Mouse (Mus musculus) midbrain, embryonic 13.5 days (tissue): Measurements from ENCODE around the gene Ilvbl. TPM values are rescaled to one million over a fixed set of nuclear protein-coding genes. Genes with fewer than 3 reads are reported as not detected.
"Not testable (repeated sequence)": the region's sequence is repeated elsewhere in the genome, so short reads cannot be mapped to it uniquely, and the experiment has no call there.

ENCODE experiments used
- ATAC-seq: fragments of 200-750 bp; cut with Nextera tagmentation; 2 replicates; pipeline ENCODE4 v1.8.0; 2017; ENCODE audit warnings: mild to moderate bottlenecking, moderate TSS enrichment, moderate library complexity
- H3K27ac ChIP-seq: fragments of 300-500 bp; sonication (generic); 2 replicates; pipeline ENCODE4 v1.5.1; 2015; ENCODE audit warnings: inconsistent platforms, mild to moderate bottlenecking, moderate library complexity
- H3K27me3 ChIP-seq: fragments of 300-500 bp; sonication (generic); 2 replicates; pipeline ENCODE4 v1.6.1; 2015; ENCODE audit warnings: mild to moderate bottlenecking, inconsistent platforms
- H3K36me3 ChIP-seq: fragments of 300-500 bp; sonication (generic); 2 replicates; pipeline ENCODE4 v1.6.1; 2015; ENCODE audit warnings: mild to moderate bottlenecking, inconsistent platforms
- H3K4me1 ChIP-seq: fragments of 300-500 bp; sonication (generic); replicated peaks from 2 replicates; pipeline ENCODE4 v1.6.1; 2015; ENCODE audit warnings: inconsistent platforms
- H3K4me2 ChIP-seq: fragments of 300-500 bp; sonication (generic); replicated peaks from 2 replicates; pipeline ENCODE4 v1.6.1; 2015; ENCODE audit warnings: moderate library complexity, mild to moderate bottlenecking, inconsistent platforms
- H3K4me3 ChIP-seq: fragments of 300-500 bp; sonication (generic); replicated peaks from 2 replicates; pipeline ENCODE4 v1.5.1; 2015; ENCODE audit warnings: mild to moderate bottlenecking, inconsistent platforms
- H3K9ac ChIP-seq: fragments of 300-500 bp; sonication (generic); replicated peaks from 2 replicates; pipeline ENCODE4 v1.6.1; 2015; ENCODE audit warnings: mild to moderate bottlenecking, inconsistent platforms
- H3K9me3 ChIP-seq: fragments of 300-500 bp; sonication (generic); 2 replicates; pipeline ENCODE4 v1.6.1; 2016; ENCODE audit warnings: mild to moderate bottlenecking, inconsistent platforms
- WGBS: fragments of 180-500 bp; shearing (Covaris S2); methylation state at CpG from one replicate; pipeline ENCODE4 v1.1.7; 2015; 5-methylcytosine and 5-hydroxymethylcytosine counted together
- polyA plus RNA-seq: library from polyadenylated mRNA; unstranded; fragments of >200 nt; fragmentation: Nextera tagmentation; extraction: Ambion mirVana; gene quantifications from 2 replicates; pipeline ENCODE4 v1.2.1, GENCODE M21; 2015

Ilvbl gene
- polyA plus RNA-seq, 1 experiment from 2014 or later = 49.6 TPM

DNA sequence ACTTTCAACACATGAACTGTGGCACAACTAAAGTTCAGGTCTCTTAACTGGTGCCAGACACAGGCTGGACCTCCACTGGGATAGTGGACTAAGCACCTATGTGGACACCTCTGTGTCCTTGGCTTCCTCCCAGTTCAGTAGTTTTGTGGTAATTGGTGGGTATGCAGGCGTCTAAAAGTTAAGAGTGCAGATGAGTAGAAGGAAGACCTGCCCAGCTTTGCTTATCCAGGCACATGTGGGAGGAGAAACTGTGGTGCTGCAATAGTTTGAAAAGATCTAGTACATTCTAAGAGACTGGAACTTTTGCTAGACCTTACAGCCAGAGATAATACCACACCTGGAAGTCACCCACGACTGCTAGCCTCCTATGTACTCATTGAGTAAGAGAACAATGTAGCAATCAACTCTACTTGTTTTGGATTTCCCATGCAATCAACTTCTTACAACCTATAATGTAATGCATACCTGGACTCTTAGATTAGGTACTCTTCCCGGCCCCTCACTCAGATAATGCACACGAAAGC is 18.8 kb downstream of the Ilvbl start:
- no peak overlapping the region for H3K4me3 ChIP-seq
- H3K36me3 ChIP-seq = peaks cover 9% of the 10 kb centered on the region; the same call in 1 of the 2 replicates
- no peak overlapping the region for H3K27ac ChIP-seq
- H3K4me1 ChIP-seq = peaks cover 16% of the 10 kb centered on the region
- 86% methylated on average over 4 of the region's 4 CpGs for WGBS
- H3K9me3 ChIP-seq = no peaks in the 10 kb centered on the region
- H3K9ac ChIP-seq = no peak overlapping the region
- no peak overlapping the region for H3K4me2 ChIP-seq
- no peaks in the 10 kb centered on the region; the same call in 1 of the 2 replicates for H3K27me3 ChIP-seq
- no peak for ATAC-seq

DNA sequence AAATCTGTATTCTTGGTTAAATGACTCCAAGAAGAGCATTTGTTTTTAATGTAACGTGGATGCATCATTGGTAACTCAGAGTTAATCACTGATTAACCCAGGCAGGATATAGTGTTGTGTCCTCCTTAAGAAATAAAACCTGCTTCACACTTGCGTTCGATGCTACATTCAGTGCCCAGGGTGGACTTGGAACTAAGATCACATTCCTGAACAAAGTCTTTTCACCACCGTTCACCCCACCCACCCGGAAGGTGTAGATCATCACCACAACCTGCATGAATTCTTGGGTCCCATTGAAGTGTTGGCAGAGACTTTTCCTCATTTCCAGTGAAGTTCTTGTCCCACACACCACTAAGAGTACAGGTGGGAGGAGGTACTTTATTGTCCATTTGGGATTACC is 19.6 kb downstream of the Ilvbl start:
- Histone ChIP-seq H3K4me1 (peaks cover 16% of the 10 kb centered on the region), H3K27me3 (no peaks in the 10 kb centered on the region; the same call in 1 of the 2 replicates), H3K9me3 (no peaks in the 10 kb centered on the region), H3K36me3 (peaks cover 3% of the 10 kb centered on the region; the same call in 1 of the 2 replicates), H3K4me3 (no peak overlapping the region), H3K4me2 (no peak overlapping the region), H3K9ac (no peak overlapping the region), H3K27ac (no peak overlapping the region)
- 90% methylated on average over 5 of the region's 5 CpGs for WGBS
- no peak for ATAC-seq

DNA sequence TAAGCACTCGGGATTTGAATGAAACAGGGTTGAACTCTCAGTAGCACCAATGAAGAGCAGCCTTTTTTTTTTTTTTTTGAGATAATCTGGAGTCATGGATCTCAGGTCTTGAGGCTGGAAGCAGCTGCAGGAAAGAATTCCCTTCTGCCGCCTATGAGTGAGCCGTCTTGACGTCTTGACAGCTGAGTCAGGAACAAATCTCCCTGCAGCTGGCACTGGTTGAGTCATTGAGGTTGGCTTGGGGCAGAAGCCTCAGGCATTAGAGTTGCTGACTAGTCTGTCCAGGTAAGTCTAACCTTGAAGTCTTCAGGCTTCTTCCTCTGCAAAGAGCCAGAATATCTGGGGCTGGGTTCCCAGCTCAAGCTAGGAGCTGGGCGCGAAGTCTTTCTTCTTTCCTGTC is 20.0 kb downstream of the Ilvbl start:
- Histone ChIP-seq H3K4me1 (peaks cover 16% of the 10 kb centered on the region), H3K4me2 (no peak overlapping the region), H3K9ac (no peak overlapping the region), H3K4me3 (no peak overlapping the region), H3K36me3 (no peaks in the 10 kb centered on the region), H3K27me3 (no peaks in the 10 kb centered on the region; the same call in 1 of the 2 replicates), H3K27ac (no peak overlapping the region), H3K9me3 (no peaks in the 10 kb centered on the region)
- WGBS = 78% methylated on average over 6 of the region's 6 CpGs
- no peak for ATAC-seq

DNA sequence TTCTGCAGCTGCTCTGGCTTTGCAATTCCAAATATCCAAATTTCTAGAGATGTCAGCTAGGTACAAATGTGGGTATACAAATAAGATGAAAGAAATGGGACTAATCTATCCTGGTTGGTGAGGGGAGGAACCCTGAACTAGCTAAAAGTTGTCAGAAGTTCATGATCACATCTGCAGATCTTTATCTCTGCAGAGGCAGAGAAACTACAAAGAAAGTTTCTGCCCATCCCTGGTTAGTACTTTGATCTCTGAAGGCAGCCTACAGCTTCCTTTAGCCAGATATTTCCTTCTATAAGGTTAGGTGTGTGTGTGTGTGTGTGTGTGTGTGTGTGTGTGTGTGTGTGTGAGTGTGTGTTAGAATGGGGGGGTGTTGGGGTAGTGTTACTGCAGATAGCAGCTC is 20.4 kb downstream of the Ilvbl start:
- no peak overlapping the region for H3K9ac ChIP-seq
- no peak overlapping the region for H3K4me3 ChIP-seq
- H3K27ac ChIP-seq = no peak overlapping the region
- no peaks in the 10 kb centered on the region for H3K9me3 ChIP-seq
- H3K27me3 ChIP-seq = no peaks in the 10 kb centered on the region; the same call in 1 of the 2 replicates
- H3K4me1 ChIP-seq = peaks cover 16% of the 10 kb centered on the region
- no peak overlapping the region for H3K4me2 ChIP-seq
- H3K36me3 ChIP-seq = no peaks in the 10 kb centered on the region
- ATAC-seq = no peak

DNA sequence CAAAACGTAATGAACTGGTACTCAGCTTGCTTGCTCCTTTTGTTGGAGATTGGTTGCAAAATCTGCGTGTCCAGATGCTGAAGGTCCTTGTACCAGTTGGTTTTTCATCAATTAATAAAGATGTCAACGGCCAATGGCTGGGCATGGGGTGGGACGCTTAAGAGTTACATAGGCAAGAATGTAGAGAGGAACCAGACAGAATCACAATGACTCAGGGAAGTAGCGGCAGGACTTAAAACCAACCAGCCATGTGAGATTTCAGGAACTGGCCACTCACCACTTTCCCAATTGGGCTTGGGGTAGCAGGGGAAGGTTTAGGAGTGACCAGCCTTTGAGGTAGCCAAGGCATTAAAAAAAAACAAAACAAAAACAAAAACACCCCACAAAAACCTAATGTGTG is 25.7 kb downstream of the Ilvbl start:
- no peak overlapping the region for H3K4me3 ChIP-seq
- no peak overlapping the region for H3K9ac ChIP-seq
- H3K9me3 ChIP-seq = no peaks in the 10 kb centered on the region
- no peaks in the 10 kb centered on the region for H3K27me3 ChIP-seq
- no peaks in the 10 kb centered on the region for H3K36me3 ChIP-seq
- no peak for ATAC-seq
- H3K4me1 ChIP-seq = no peaks in the 10 kb centered on the region
- H3K27ac ChIP-seq = no peak overlapping the region
- no peak overlapping the region for H3K4me2 ChIP-seq
- 89% methylated on average over 5 of the region's 5 CpGs for WGBS

DNA sequence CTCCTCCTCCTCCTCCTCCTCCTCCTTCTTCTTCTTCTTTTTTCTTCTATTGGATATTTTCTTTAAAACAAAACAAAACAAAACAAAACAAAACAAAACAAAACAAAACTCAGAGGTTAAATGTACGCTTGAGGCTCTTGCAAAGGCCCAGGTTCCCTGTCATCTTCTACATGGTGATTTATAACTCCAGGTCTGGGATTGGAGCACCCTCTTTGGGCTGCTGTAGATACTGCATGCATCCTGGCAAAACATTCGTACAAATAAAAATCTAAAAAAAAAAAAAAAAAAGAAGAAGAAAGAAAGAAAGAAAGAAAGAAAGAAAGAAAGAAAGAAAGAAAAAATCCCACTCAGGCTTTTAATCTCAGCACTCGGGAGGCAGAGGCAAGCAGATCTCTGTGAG is 30.9 kb downstream of the Ilvbl start:
- Histone ChIP-seq H3K4me3 (no peak overlapping the region), H3K4me1 (no peaks in the 10 kb centered on the region), H3K27me3 (no peaks in the 10 kb centered on the region), H3K4me2 (no peak overlapping the region), H3K9ac (no peak overlapping the region), H3K9me3 (no peaks in the 10 kb centered on the region), H3K27ac (no peak overlapping the region), H3K36me3 (no peaks in the 10 kb centered on the region)
- no peak for ATAC-seq
- WGBS = 41% methylated on average over 3 of the region's 3 CpGs

DNA sequence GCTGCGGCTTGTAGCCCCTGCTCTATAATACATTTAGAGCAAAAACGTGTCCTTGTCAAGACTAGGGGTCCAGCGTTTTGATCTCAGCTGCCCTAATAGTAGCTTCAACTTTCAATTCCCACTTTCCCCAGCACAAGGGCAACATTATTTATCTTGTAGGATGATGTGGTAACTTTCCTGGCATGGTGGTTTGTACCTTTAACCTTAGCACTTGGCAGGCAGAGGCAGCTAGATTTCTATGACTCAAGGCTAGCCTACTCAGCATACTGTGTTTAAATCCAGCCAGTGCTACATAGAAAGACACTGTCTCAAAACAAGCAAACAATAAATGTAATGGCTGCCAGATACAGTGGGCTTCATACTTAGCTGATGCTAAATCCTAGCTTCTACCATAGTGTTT is 33.5 kb downstream of the Ilvbl start:
- Histone ChIP-seq H3K27me3 (no peaks in the 10 kb centered on the region), H3K4me3 (no peak overlapping the region), H3K9ac (no peak overlapping the region), H3K4me2 (no peak overlapping the region), H3K27ac (no peak overlapping the region), H3K9me3 (no peaks in the 10 kb centered on the region), H3K4me1 (no peaks in the 10 kb centered on the region), H3K36me3 (no peaks in the 10 kb centered on the region)
- ATAC-seq = no peak
- 77% methylated on average over 3 of the region's 3 CpGs for WGBS

DNA sequence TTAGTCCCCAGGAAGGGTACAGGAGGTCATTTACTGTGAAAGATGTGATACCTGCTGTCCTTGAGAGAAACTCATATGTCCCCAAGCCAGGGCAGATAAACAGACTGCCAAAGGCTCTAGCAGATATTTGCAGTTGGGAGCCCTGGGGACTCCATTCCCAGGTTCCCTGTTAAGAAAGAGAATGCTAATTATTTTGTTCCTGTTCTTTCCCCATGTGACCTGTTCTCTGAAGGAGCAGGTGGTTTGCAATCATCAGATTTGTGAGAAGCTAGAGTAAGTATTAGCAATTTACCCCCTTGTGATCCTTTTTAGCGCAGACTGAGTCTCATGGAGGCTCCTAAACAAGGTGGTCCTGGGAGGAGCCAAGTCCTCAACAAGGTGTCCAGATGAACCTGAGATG is 43.8 kb downstream of the Ilvbl start, which contains the start of gene Olfr1357:
Olfr1357 (minus strand) TSS at position 101 of the 400 bp plus-strand sequence.
- Histone ChIP-seq H3K27me3 (no peaks in the 10 kb centered on the region), H3K27ac (no peak within 1 kb of the TSS), H3K4me3 (no peak within 1 kb of the TSS), H3K9ac (no peak within 1 kb of the TSS), H3K36me3 (no peaks in the 10 kb centered on the region), H3K4me2 (no peak within 1 kb of the TSS), H3K9me3 (no peaks in the 10 kb centered on the region), H3K4me1 (no peaks in the 10 kb centered on the region)
- 90% methylated on average over 1 of the region's 1 CpGs for WGBS
- ATAC-seq = no peak

DNA sequence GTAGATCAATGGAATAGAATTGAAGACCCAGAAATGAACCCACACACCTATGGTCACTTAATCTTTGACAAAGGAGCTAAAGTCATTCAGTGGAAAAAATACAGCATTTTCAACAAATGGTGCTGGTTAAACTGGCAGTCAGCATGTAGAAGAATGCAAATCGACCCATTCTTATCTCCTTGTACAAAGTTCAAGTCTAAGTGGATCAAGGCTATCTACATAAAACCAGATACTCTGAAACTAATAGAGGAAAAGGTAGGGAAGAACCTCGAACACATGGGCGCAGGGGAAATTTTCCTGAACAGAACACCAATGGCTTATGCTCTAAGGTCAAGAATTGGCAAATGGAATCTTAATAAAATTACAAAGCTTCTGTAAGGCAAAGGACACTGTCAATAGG is 49.0 kb downstream of the Ilvbl start:
- not testable (repeated sequence) for H3K4me2 ChIP-seq, H3K4me3 ChIP-seq, H3K9me3 ChIP-seq, H3K27ac ChIP-seq, H3K9ac ChIP-seq, H3K4me1 ChIP-seq, H3K27me3 ChIP-seq, H3K36me3 ChIP-seq, ATAC-seq
- 90% methylated on average over 3 of the region's 3 CpGs for WGBS

DNA sequence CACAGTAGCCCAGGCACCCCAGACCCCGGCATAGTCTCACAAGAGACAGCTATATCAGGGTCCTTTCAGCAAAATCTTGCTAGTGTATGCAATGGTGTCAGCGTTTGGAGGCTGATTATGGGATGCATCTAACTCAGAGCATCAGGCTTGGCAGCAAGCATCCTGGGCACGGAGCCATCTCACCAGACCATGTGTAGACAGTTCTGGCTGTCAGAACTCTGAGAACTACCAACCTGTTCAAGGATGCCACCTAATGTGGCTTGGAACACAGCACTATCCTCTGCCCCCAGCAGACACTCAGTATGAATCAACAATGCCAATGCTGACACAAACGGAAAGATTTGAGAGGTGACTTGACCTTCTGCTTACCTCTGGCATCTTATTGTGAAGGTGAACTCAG is 56.0 kb downstream of the Ilvbl start:
- Histone ChIP-seq H3K27ac (no peak overlapping the region), H3K4me2 (no peak overlapping the region), H3K4me3 (no peak overlapping the region), H3K4me1 (no peaks in the 10 kb centered on the region), H3K27me3 (no peaks in the 10 kb centered on the region), H3K9ac (no peak overlapping the region), H3K36me3 (no peaks in the 10 kb centered on the region), H3K9me3 (no peaks in the 10 kb centered on the region)
- WGBS = 91% methylated on average over 4 of the region's 4 CpGs
- ATAC-seq = no peak

DNA sequence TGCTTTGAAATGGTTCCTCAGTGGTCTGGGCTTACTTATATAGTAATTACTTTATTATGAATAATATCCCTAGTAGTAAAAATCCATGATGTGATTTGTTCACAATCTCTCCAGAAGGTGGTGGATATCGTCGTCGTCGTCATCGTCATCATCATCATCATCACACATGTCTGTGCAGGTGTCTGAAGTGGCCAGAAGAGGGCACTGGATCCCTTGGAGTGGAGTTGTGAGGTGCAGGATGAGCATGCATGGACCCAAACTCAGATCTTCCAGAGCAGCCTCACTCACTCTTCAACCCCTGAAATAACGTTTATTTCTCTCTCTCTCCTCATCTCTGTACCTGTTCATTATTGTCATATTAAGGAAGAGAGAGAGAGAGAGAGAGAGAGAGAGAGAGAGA is 58.2 kb downstream of the Ilvbl start:
- H3K9ac ChIP-seq = no peak overlapping the region
- no peaks in the 10 kb centered on the region for H3K4me1 ChIP-seq
- no peaks in the 10 kb centered on the region for H3K36me3 ChIP-seq
- H3K27me3 ChIP-seq = no peaks in the 10 kb centered on the region
- peak overlapping the region; percentile 25 for H3K4me2 ChIP-seq
- H3K27ac ChIP-seq = no peak overlapping the region
- no peak overlapping the region for H3K4me3 ChIP-seq
- no peaks in the 10 kb centered on the region for H3K9me3 ChIP-seq
- peak; percentile 78; the same call in 1 of the 2 replicates for ATAC-seq
- 21% methylated on average over 6 of the region's 6 CpGs for WGBS
